ENCODE assay signal across 8 mouse cellular contexts in genomic region chr2:118976282-118976929, GRCm38 (mm10). TPM values are rescaled to one million over a fixed set of nuclear protein-coding genes. Genes with fewer than 3 reads are reported as not detected.
DNase-seq lines count a peak whose midpoint lies in the region; ATAC-seq and TF ChIP-seq lines count a peak whose summit lies in the region.

No protein-coding gene starts in this region.

- no peak overlapping the region for H3K27ac ChIP-seq in embryonic facial prominence, embryonic 13.5 days
- peak overlapping the region; percentile 75 for H3K27ac ChIP-seq in heart, adult 2 months
- no peak overlapping the region for H3K27ac ChIP-seq in limb, embryonic 12.5 days
- H3K27ac ChIP-seq in midbrain, embryonic 14.5 days (replicated peaks; ENCODE audit: low read depth, low read length), result no peak overlapping the region

- DNase-seq in 3T3-L1 (ENCODE audit: low read depth, low spot score), result peak; percentile 74
- peak; percentile 68 to 80 for DNase-seq in adrenal gland, postnatal 4 days (ENCODE audit: low spot score in 2 of 2)
- peak; percentile 92 to 94 for DNase-seq in heart, adult 2 months
- peak; percentile 82 to 89 for DNase-seq in kidney, adult 8-10 months
- peak; percentile 87 for DNase-seq in midbrain, embryonic 14.5 days
- peak; percentile 82 for DNase-seq in spleen, adult 12 weeks (ENCODE audit: low spot score)

- peak overlapping the region; percentile 63 for H3K4me3 ChIP-seq in embryonic facial prominence, embryonic 13.5 days
- H3K4me3 ChIP-seq in heart, adult 2 months, result peak overlapping the region; percentile 58
- peak overlapping the region; percentile 64 for H3K4me3 ChIP-seq in limb, embryonic 12.5 days (replicated peaks)
- H3K4me3 ChIP-seq in midbrain, embryonic 14.5 days (replicated peaks; ENCODE audit: low read depth, low read length), result peak overlapping the region; percentile 57

- H3K9me3 ChIP-seq in embryonic facial prominence, embryonic 13.5 days, result no peaks in the 10 kb centered on the region
- H3K9me3 ChIP-seq in limb, embryonic 12.5 days, result no peaks in the 10 kb centered on the region
- H3K9me3 ChIP-seq in midbrain, embryonic 14.5 days (ENCODE audit: control insufficient read depth, low read length), result no peaks in the 10 kb centered on the region

- TF ChIP-seq POLR2A in heart, adult 2 months (IDR thresholded peaks at IDR 0.05; ENCODE audit: insufficient read depth, low read depth, low read length), result no peak

- no peaks in the 10 kb centered on the region for H3K36me3 ChIP-seq in embryonic facial prominence, embryonic 13.5 days
- no peaks in the 10 kb centered on the region for H3K36me3 ChIP-seq in heart, adult 2 months (ENCODE audit: control insufficient read depth, insufficient read depth, low read length)
- H3K36me3 ChIP-seq in limb, embryonic 12.5 days, result no peaks in the 10 kb centered on the region
- no peaks in the 10 kb centered on the region for H3K36me3 ChIP-seq in midbrain, embryonic 14.5 days (ENCODE audit: control insufficient read depth, insufficient read depth, low read length)

- H3K27me3 ChIP-seq in embryonic facial prominence, embryonic 13.5 days, result peaks cover 59% of the 10 kb centered on the region
- no peaks in the 10 kb centered on the region for H3K27me3 ChIP-seq in heart, adult 2 months (ENCODE audit: control insufficient read depth, insufficient read depth, low read length)
- peaks cover 60% of the 10 kb centered on the region for H3K27me3 ChIP-seq in limb, embryonic 12.5 days
- H3K27me3 ChIP-seq in midbrain, embryonic 14.5 days (ENCODE audit: control insufficient read depth, insufficient read depth, low read length), result peaks cover 42% of the 10 kb centered on the region

- intact Hi-C loops in heart, adult 2 months (cut with DNase I), result loop anchor here (5.0 to 10.0 kb wide), 3 partner anchors 41 to 342 kb away; partner anchors contain the start of gene Knstrn

- peak overlapping the region; percentile 93 for H3K4me2 ChIP-seq in embryonic facial prominence, embryonic 13.5 days
- peak overlapping the region; percentile 86 for H3K4me2 ChIP-seq in limb, embryonic 12.5 days
- H3K4me2 ChIP-seq in midbrain, embryonic 14.5 days (ENCODE audit: low read length), result peak overlapping the region; percentile 87

- no peaks in the 10 kb centered on the region for H3K79me2 ChIP-seq in heart, adult 2 months (replicated peaks; ENCODE audit: control insufficient read depth, insufficient read depth, low read length)

- ATAC-seq in embryonic facial prominence, embryonic 13.5 days (ENCODE audit: insufficient number of reproducible peaks, insufficient read depth, low FRiP score, low TSS enrichment, low read depth), result peak; percentile 77
- peak; percentile 53; the same call in 1 of the 2 replicates for ATAC-seq in limb, embryonic 12.5 days (ENCODE audit: insufficient number of reproducible peaks, insufficient read depth, low FRiP score, low TSS enrichment, low read depth)
- peak; percentile 78 for ATAC-seq in midbrain, embryonic 14.5 days (ENCODE audit: low FRiP score, low TSS enrichment)

- peaks cover 17% of the 10 kb centered on the region for H3K4me1 ChIP-seq in embryonic facial prominence, embryonic 13.5 days
- peaks cover 3% of the 10 kb centered on the region; the same call in 1 of the 2 replicates for H3K4me1 ChIP-seq in heart, adult 2 months (ENCODE audit: control insufficient read depth, insufficient read depth, low read length)
- H3K4me1 ChIP-seq in limb, embryonic 12.5 days (replicated peaks), result peaks cover 10% of the 10 kb centered on the region
- peaks cover 6% of the 10 kb centered on the region for H3K4me1 ChIP-seq in midbrain, embryonic 14.5 days (ENCODE audit: control insufficient read depth, insufficient read depth, low read length)

- H3K9ac ChIP-seq in embryonic facial prominence, embryonic 13.5 days, result peak overlapping the region; percentile 84
- peak overlapping the region; percentile 93 for H3K9ac ChIP-seq in heart, adult 2 months (ENCODE audit: low read depth, low read length)
- peak overlapping the region; percentile 74 for H3K9ac ChIP-seq in limb, embryonic 12.5 days (replicated peaks)
- peak overlapping the region; percentile 73 for H3K9ac ChIP-seq in midbrain, embryonic 14.5 days (replicated peaks; ENCODE audit: low read length)

- WGBS in embryonic facial prominence, embryonic 13.5 days, result under 1% methylated on average over 57 of the region's 57 CpGs
- WGBS in heart, adult 2 months, result 2% methylated on average over 57 of the region's 57 CpGs
- WGBS in limb, embryonic 12.5 days, result 2% methylated on average over 57 of the region's 57 CpGs
- 2% methylated on average over 57 of the region's 57 CpGs for WGBS in midbrain, embryonic 14.5 days

- peak; percentile 95 for TF ChIP-seq CTCF in heart, adult 2 months (IDR thresholded peaks at IDR 0.05)

- TF ChIP-seq EP300 in heart, adult 2 months (IDR thresholded peaks at IDR 0.05; ENCODE audit: insufficient read depth, low read depth, low read length), result 0 out of 2 replicates have a peak, but pooled peaks have one; percentile 53

RNA-seq across cellular contexts. Expression of gene Chst14, which starts 50.1 kb away (rescaled TPM):
- 10 to 100 TPM; 23.0 to 24.5 TPM for total RNA-seq in adrenal gland, postnatal 4 days (2021)
- polyA plus RNA-seq in embryonic facial prominence, embryonic 13.5 days (2015; fragmentation: Nextera tagmentation; extraction: Ambion mirVana), result 48.8 and 54.9 TPM in 2 replicates
- total RNA-seq in heart, adult 2 months (2021), result 1 to 10 TPM; 7.8 to 8.2 TPM
- 9.5 and 10.4 TPM in 2 replicates for polyA plus RNA-seq in heart, adult 2 months (2012; rRNA removed)
- 42.9 and 45.6 TPM in 2 replicates for polyA plus RNA-seq in limb, embryonic 12.5 days (2016; fragmentation: Nextera tagmentation; extraction: Ambion mirVana)
- 3.0 and 7.1 TPM in 2 replicates for polyA plus RNA-seq in midbrain, embryonic 14.5 days (2014; fragmentation: Nextera tagmentation; extraction: Ambion mirVana)

RNA-seq across cellular contexts. Expression of gene Ccdc32, which starts 52.8 kb away (rescaled TPM):
- 10 to 100 TPM; 20.0 to 20.2 TPM for total RNA-seq in adrenal gland, postnatal 4 days (2021)
- 25.4 and 25.7 TPM in 2 replicates for polyA plus RNA-seq in embryonic facial prominence, embryonic 13.5 days (2015; fragmentation: Nextera tagmentation; extraction: Ambion mirVana)
- total RNA-seq in heart, adult 2 months (2021), result 10 to 100 TPM in 1 of 2 experiments, 1 to 10 TPM in 1; 9.7 to 10.9 TPM
- 5.2 and 10.8 TPM in 2 replicates for polyA plus RNA-seq in heart, adult 2 months (2012; rRNA removed)
- polyA plus RNA-seq in limb, embryonic 12.5 days (2016; fragmentation: Nextera tagmentation; extraction: Ambion mirVana), result 20.0 and 21.8 TPM in 2 replicates
- polyA plus RNA-seq in midbrain, embryonic 14.5 days (2014; fragmentation: Nextera tagmentation; extraction: Ambion mirVana), result 37.0 and 40.6 TPM in 2 replicates

RNA-seq across cellular contexts. Expression of gene Rpusd2, which starts 58.2 kb away (rescaled TPM):
- 1 to 10 TPM; 8.6 to 8.7 TPM for total RNA-seq in adrenal gland, postnatal 4 days (2021)
- 4.2 and 4.9 TPM in 2 replicates for polyA plus RNA-seq in embryonic facial prominence, embryonic 13.5 days (2015; fragmentation: Nextera tagmentation; extraction: Ambion mirVana)
- total RNA-seq in heart, adult 2 months (2021), result 1 to 10 TPM; 4.1 to 5.1 TPM
- 3.4 and 5.7 TPM in 2 replicates for polyA plus RNA-seq in heart, adult 2 months (2012; rRNA removed)
- polyA plus RNA-seq in limb, embryonic 12.5 days (2016; fragmentation: Nextera tagmentation; extraction: Ambion mirVana), result 5.4 and 6.2 TPM in 2 replicates
- 4.5 and 5.0 TPM in 2 replicates for polyA plus RNA-seq in midbrain, embryonic 14.5 days (2014; fragmentation: Nextera tagmentation; extraction: Ambion mirVana)
